Mouse (Mus musculus) cerebellum, postnatal 10 days (tissue): ENCODE measurements at regions not wholly inside any gene's neighbourhood (a gene's known extent, or its start where the extent isn't known, plus 50 kb on each side); places are given as distances from the start of the nearest gene placed in this dataset.
A peak's percentile ranks its signal among the peaks of the same experiment; 100 is the strongest.

Experiments
- DNase-seq, 2 experiments: peaks; one replicate each; pipeline ENCODE4 v3.0.0; 2021; ENCODE audit warnings: mixed read lengths in 2 of 2

DNA sequence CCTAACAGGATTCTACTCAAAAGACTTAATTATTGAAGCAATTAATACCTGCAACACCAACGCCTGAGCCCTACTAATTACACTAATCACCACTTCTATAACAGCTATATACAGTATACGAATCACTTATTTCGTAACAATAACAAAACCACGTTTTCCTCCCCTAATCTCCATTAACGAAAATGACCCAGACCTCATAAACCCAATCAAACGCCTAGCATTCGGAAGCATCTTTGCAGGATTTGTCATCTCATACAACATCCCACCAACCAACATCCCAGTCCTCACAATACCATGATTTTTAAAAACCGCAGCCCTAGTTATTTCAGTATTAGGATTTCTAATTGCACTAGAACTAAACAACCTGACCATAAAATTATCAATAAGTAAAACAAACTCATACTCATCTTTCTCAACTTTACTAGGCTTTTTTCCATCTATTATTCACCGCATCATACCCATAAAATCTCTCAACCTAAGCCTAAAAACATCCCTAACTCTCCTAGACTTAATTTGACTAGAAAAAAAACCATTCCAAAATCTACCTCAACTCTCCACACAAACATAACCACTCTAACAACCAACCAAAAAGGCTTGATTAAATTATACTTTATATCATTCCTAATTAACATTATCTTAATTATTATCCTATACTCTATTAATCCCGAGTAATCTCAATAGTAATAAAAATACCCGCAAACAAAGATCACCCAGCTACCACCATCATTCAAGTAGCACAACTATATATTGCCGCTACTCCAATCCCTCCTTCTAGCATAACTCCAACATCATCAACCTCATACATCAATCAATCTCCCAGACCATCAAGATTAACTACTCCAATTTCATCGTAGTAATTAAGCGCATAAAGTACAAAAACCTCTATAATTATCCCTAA lies 830.9 kb upstream of the Tyrp1 start:
- DNase-seq: peak in 1 of 2 experiments; percentile 5

DNA sequence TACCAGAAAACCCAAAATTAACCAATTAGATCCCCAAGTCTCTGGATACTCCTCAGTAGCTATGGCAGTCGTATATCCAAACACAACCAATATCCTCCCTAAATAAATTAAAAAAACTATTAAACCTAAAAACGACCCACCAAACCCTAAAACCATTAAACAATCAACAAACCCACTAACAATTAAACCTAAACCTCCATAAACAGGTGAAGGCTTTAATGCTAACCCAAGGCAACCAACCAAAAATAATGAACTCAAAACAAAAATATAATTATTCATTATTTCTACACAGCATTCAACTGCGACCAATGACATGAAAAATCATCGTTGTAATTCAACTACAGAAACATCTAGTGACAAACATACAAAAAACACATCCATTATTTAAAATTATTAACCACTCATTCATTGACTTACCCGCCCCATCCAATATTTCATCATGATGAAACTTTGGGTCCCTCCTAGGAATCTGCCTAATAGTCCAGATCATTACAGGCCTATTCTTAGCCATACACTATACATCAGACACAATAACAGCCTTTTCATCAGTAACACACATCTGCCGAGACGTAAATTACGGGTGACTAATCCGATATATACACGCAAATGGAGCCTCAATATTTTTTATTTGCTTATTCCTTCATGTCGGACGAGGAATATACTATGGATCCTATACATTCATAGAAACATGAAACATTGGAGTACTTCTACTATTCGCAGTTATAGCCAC lies 830.1 kb upstream of the Tyrp1 start:
- DNase-seq: no peak

DNA sequence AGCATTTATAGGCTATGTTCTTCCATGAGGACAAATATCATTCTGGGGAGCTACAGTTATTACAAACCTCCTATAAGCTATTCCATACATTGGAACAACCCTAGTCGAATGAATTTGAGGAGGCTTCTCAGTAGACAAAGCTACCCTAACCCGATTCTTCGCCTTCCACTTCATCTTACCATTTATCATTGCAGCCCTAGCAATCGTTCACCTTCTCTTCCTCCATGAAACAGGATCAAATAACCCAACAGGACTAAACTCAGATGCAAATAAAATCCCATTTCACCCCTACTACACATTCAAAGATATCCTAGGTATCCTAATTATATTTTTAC lies 829.6 kb upstream of the Tyrp1 start:
- DNase-seq: no peak

DNA sequence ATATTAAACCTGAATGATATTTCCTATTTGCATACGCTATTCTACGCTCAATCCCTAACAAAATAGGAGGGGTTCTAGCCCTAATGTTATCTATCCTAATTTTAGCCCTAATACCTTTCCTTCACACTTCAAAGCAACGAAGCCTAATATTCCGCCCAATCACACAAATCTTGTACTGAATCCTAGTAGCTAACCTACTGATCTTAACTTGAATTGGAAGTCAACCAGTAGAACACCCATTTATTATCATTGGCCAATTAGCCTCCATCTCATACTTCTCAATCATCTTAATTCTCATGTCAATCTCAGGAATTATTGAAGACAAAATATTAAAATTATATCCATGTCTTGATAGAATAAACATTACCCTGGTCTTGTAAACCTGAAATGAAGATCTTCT lies 829.1 kb upstream of the Tyrp1 start:
- no peak for DNase-seq

DNA sequence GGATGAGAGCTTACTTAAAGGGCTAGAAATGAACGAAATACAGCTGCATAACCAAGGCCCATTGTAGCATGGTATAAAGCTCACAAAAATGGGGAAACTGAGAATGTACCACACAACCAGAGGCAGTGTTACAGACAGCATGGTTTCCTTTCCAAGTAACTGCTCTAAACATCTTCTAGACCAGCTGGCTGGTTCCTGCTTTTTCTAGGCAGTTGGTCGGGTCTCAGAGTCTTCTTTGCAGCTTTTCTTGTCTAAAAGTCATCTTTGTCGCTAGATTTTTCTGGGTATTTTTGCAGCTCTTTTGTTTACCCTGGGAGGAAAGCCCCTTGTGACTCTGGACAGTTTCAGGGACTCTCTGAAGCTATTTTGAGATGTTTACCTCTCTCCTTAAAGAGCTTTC lies 806.0 kb upstream of the Tyrp1 start:
- no peak for DNase-seq

DNA sequence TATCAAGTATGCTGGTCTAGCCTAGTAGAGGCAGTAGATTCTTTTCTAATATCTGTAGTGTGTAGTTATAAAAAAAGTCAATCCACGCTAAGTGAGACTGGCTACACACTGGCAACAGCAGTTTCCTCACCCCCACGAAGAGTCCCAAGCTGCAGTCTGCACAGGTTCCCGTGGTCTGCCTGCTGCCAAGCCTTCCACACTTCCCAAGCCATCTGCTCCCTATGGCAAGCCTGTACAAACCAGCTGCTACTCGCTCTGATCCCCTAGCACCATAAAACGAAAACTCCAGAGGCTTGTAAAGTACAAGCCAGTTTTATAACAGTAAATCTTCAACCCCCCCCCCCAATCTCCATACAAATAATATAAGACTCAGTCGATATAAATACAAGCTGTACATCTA lies 786.0 kb upstream of the Tyrp1 start:
- peak; percentile 72 to 81 for DNase-seq
